Mouse (Mus musculus): ENCODE results near the gene Daxx. TPM values are rescaled to one million over a fixed set of nuclear protein-coding genes. Genes with fewer than 3 reads are reported as not detected.

Gene Daxx
- polyA plus RNA-seq, 1 experiment from 2014 or later: 41.8 TPM

- ATAC-seq (replicated peaks; ENCODE audit: low FRiP score, low TSS enrichment, low read depth) (peak; percentile 70), DNase-seq (ENCODE audit: low spot score) (no peak)
These were observed 710 bp upstream of the Daxx start for GRCm38 (mm10) chr17:33908331-33909076.

GRCm38 (mm10) chr17:33909869-33910250 is 646 bp downstream of the Daxx start:
- Histone ChIP-seq H3K36me3 (ENCODE audit: control insufficient read depth, insufficient read depth, low read length) (peaks cover 37% of the 10 kb centered on the region), H3K9me3 (ENCODE audit: control insufficient read depth, low read length) (no peaks in the 10 kb centered on the region), H3K4me2 (ENCODE audit: low read length) (peak overlapping the region; percentile 99), H3K4me1 (replicated peaks; ENCODE audit: control insufficient read depth, insufficient read depth, low read length) (peaks cover 10% of the 10 kb centered on the region), H3K4me3 (ENCODE audit: low read depth, low read length) (peak overlapping the region; percentile 98), H3K9ac (ENCODE audit: low read length) (peak overlapping the region; percentile 83), H3K27me3 (replicated peaks; ENCODE audit: control insufficient read depth, insufficient read depth, low read length) (no peaks in the 10 kb centered on the region), H3K27ac (ENCODE audit: low read depth) (peak overlapping the region; percentile 85)
- ATAC-seq (replicated peaks; ENCODE audit: low FRiP score, low TSS enrichment, low read depth) (0 out of 2 replicates have a peak, but pooled peaks have one; percentile 0), DNase-seq (ENCODE audit: low spot score) (peak; percentile 83)
- 0% methylated on average over 14 of the region's 14 CpGs for WGBS

More at GRCm38 (mm10) chr17:33908331-33909076, 710 bp upstream of the Daxx start:
- Histone ChIP-seq H3K9ac (ENCODE audit: low read length) (peak overlapping the region; percentile 83), H3K27ac (ENCODE audit: low read depth) (peak overlapping the region; percentile 82), H3K9me3 (ENCODE audit: control insufficient read depth, low read length) (no peaks in the 10 kb centered on the region), H3K36me3 (ENCODE audit: control insufficient read depth, insufficient read depth, low read length) (peaks cover 24% of the 10 kb centered on the region), H3K27me3 (replicated peaks; ENCODE audit: control insufficient read depth, insufficient read depth, low read length) (no peaks in the 10 kb centered on the region), H3K4me2 (ENCODE audit: low read length) (peak overlapping the region; percentile 99), H3K4me3 (ENCODE audit: low read depth, low read length) (peak overlapping the region; percentile 98), H3K4me1 (replicated peaks; ENCODE audit: control insufficient read depth, insufficient read depth, low read length) (peaks cover 8% of the 10 kb centered on the region; the same call in 1 of the 2 replicates)
- under 1% methylated on average over 42 of the region's 44 CpGs for WGBS

GRCm38 (mm10) chr17:33910346-33911051 is 1.3 kb downstream of the Daxx start:
- peak overlapping the region; percentile 85; the same call in 1 of the 2 replicates for H3K27ac ChIP-seq (ENCODE audit: low read depth)
- no peaks in the 10 kb centered on the region for H3K9me3 ChIP-seq (ENCODE audit: control insufficient read depth, low read length)
- no peak for ATAC-seq (replicated peaks; ENCODE audit: low FRiP score, low TSS enrichment, low read depth)
- DNase-seq (ENCODE audit: low spot score): no peak
- H3K36me3 ChIP-seq (ENCODE audit: control insufficient read depth, insufficient read depth, low read length): peaks cover 41% of the 10 kb centered on the region
- peak overlapping the region; percentile 83 for H3K9ac ChIP-seq (ENCODE audit: low read length)
- WGBS: 48% methylated on average over 11 of the region's 11 CpGs
- peaks cover 16% of the 10 kb centered on the region for H3K4me1 ChIP-seq (replicated peaks; ENCODE audit: control insufficient read depth, insufficient read depth, low read length)
- H3K4me2 ChIP-seq (ENCODE audit: low read length): peak overlapping the region; percentile 99
- no peaks in the 10 kb centered on the region for H3K27me3 ChIP-seq (replicated peaks; ENCODE audit: control insufficient read depth, insufficient read depth, low read length)
- H3K4me3 ChIP-seq (ENCODE audit: low read depth, low read length): peak overlapping the region; percentile 98

GRCm38 (mm10) chr17:33911052-33911812 is 2.0 kb downstream of the Daxx start:
- Histone ChIP-seq H3K36me3 (ENCODE audit: control insufficient read depth, insufficient read depth, low read length) (peaks cover 41% of the 10 kb centered on the region), H3K9me3 (ENCODE audit: control insufficient read depth, low read length) (no peaks in the 10 kb centered on the region), H3K4me2 (ENCODE audit: low read length) (no peak overlapping the region), H3K27ac (ENCODE audit: low read depth) (no peak overlapping the region), H3K4me1 (replicated peaks; ENCODE audit: control insufficient read depth, insufficient read depth, low read length) (peaks cover 16% of the 10 kb centered on the region), H3K27me3 (replicated peaks; ENCODE audit: control insufficient read depth, insufficient read depth, low read length) (no peaks in the 10 kb centered on the region), H3K9ac (ENCODE audit: low read length) (no peak overlapping the region), H3K4me3 (ENCODE audit: low read depth, low read length) (no peak overlapping the region)
- no peak for ATAC-seq (replicated peaks; ENCODE audit: low FRiP score, low TSS enrichment, low read depth)
- 93% methylated on average over 31 of the region's 31 CpGs for WGBS
- no peak for DNase-seq (ENCODE audit: low spot score)

- WGBS: 91% methylated on average over 28 of the region's 28 CpGs
- H3K4me1 ChIP-seq (replicated peaks; ENCODE audit: control insufficient read depth, insufficient read depth, low read length): peaks cover 20% of the 10 kb centered on the region
- DNase-seq (ENCODE audit: low spot score): no peak
- no peak overlapping the region for H3K27ac ChIP-seq (ENCODE audit: low read depth)
- H3K9ac ChIP-seq (ENCODE audit: low read length): no peak overlapping the region
- peaks cover 41% of the 10 kb centered on the region for H3K36me3 ChIP-seq (ENCODE audit: control insufficient read depth, insufficient read depth, low read length)
- no peaks in the 10 kb centered on the region for H3K9me3 ChIP-seq (ENCODE audit: control insufficient read depth, low read length)
- ATAC-seq (replicated peaks; ENCODE audit: low FRiP score, low TSS enrichment, low read depth): no peak
- no peaks in the 10 kb centered on the region for H3K27me3 ChIP-seq (replicated peaks; ENCODE audit: control insufficient read depth, insufficient read depth, low read length)
- H3K4me3 ChIP-seq (ENCODE audit: low read depth, low read length): no peak overlapping the region
- H3K4me2 ChIP-seq (ENCODE audit: low read length): no peak overlapping the region
These were observed 2.7 kb downstream of the Daxx start for GRCm38 (mm10) chr17:33911813-33912414.

GRCm38 (mm10) chr17:33913264-33913663 is 4.0 kb downstream of the Daxx start:
- no peak overlapping the region for H3K4me2 ChIP-seq (ENCODE audit: low read length)
- no peak for DNase-seq (ENCODE audit: low spot score)
- peaks cover 23% of the 10 kb centered on the region for H3K4me1 ChIP-seq (replicated peaks; ENCODE audit: control insufficient read depth, insufficient read depth, low read length)
- no peak overlapping the region for H3K4me3 ChIP-seq (ENCODE audit: low read depth, low read length)
- ATAC-seq (replicated peaks; ENCODE audit: low FRiP score, low TSS enrichment, low read depth): no peak
- no peaks in the 10 kb centered on the region for H3K9me3 ChIP-seq (ENCODE audit: control insufficient read depth, low read length)
- H3K36me3 ChIP-seq (ENCODE audit: control insufficient read depth, insufficient read depth, low read length): peaks cover 53% of the 10 kb centered on the region
- H3K9ac ChIP-seq (ENCODE audit: low read length): no peak overlapping the region
- 96% methylated on average over 10 of the region's 10 CpGs for WGBS
- no peak overlapping the region for H3K27ac ChIP-seq (ENCODE audit: low read depth)
- no peaks in the 10 kb centered on the region for H3K27me3 ChIP-seq (replicated peaks; ENCODE audit: control insufficient read depth, insufficient read depth, low read length)

- no peak overlapping the region for H3K9ac ChIP-seq (ENCODE audit: low read length)
- no peaks in the 10 kb centered on the region for H3K27me3 ChIP-seq (replicated peaks; ENCODE audit: control insufficient read depth, insufficient read depth, low read length)
- H3K27ac ChIP-seq (ENCODE audit: low read depth): no peak overlapping the region
- ATAC-seq (replicated peaks; ENCODE audit: low FRiP score, low TSS enrichment, low read depth): no peak
- no peak for DNase-seq (ENCODE audit: low spot score)
- WGBS: 96% methylated on average over 8 of the region's 8 CpGs
- no peak overlapping the region for H3K4me2 ChIP-seq (ENCODE audit: low read length)
- peaks cover 53% of the 10 kb centered on the region for H3K36me3 ChIP-seq (ENCODE audit: control insufficient read depth, insufficient read depth, low read length)
- H3K4me1 ChIP-seq (replicated peaks; ENCODE audit: control insufficient read depth, insufficient read depth, low read length): peaks cover 25% of the 10 kb centered on the region
- no peaks in the 10 kb centered on the region for H3K9me3 ChIP-seq (ENCODE audit: control insufficient read depth, low read length)
- no peak overlapping the region for H3K4me3 ChIP-seq (ENCODE audit: low read depth, low read length)
These were observed 4.7 kb downstream of the Daxx start for GRCm38 (mm10) chr17:33913905-33914304.

GRCm38 (mm10) chr17:33914969-33915391 is 5.8 kb downstream of the Daxx start:
- peaks cover 53% of the 10 kb centered on the region for H3K36me3 ChIP-seq (ENCODE audit: control insufficient read depth, insufficient read depth, low read length)
- H3K4me3 ChIP-seq (ENCODE audit: low read depth, low read length): peak overlapping the region; percentile 52; the same call in 1 of the 2 replicates
- peak overlapping the region; percentile 44 for H3K4me2 ChIP-seq (ENCODE audit: low read length)
- DNase-seq (ENCODE audit: low spot score) (no peak), ATAC-seq (replicated peaks; ENCODE audit: low FRiP score, low TSS enrichment, low read depth) (no peak)
- no peaks in the 10 kb centered on the region for H3K9me3 ChIP-seq (ENCODE audit: control insufficient read depth, low read length)
- no peak overlapping the region for H3K27ac ChIP-seq (ENCODE audit: low read depth)
- peaks cover 28% of the 10 kb centered on the region for H3K4me1 ChIP-seq (replicated peaks; ENCODE audit: control insufficient read depth, insufficient read depth, low read length)
- WGBS: 72% methylated on average over 13 of the region's 13 CpGs
- H3K9ac ChIP-seq (ENCODE audit: low read length): no peak overlapping the region
- H3K27me3 ChIP-seq (replicated peaks; ENCODE audit: control insufficient read depth, insufficient read depth, low read length): no peaks in the 10 kb centered on the region
